Mouse (Mus musculus) adrenal gland, postnatal 25 days (tissue): ENCODE data around the gene Tgfbr3. TPM values are rescaled to one million over a fixed set of nuclear protein-coding genes. Genes with fewer than 3 reads are reported as not detected.

ENCODE experiments used
- DNase-seq: peaks from one replicate; pipeline ENCODE4 v3.0.0; 2021; ENCODE audit warnings: mixed read lengths
- total RNA-seq: library from RNA; stranded (reverse); gene quantifications from 2 replicates; pipeline ENCODE4 v1.2.3, GENCODE M21; 2021

The Tgfbr3 gene
- total RNA-seq, 1 experiment from 2014 or later, result 326 TPM

- DNase-seq, result no peak
Measured at GRCm38 (mm10) chr5:107173483-107173882, 115.9 kb downstream of the Tgfbr3 start.

DNA sequence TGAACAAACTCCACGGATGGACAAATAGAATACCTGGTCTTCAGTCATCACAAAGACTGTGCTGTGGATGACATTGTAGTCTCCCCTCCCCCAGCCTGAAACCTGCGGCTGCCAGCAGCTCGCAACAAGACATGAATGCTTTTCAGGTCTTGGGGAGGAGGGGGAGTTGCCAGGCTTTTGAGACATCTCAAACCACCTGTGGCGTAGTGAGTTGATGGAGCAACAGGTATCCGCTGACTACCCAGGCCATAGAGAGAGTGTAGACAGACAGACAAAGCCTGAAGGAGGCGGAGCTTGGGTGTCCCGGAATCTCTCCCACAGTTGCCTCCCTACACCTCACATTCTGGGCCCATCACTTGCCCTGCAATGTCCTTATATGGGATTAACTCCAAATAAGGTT, 117.6 kb downstream of the Tgfbr3 start:
- DNase-seq, result no peak

- no peak for DNase-seq
Measured at GRCm38 (mm10) chr5:107169796-107170195, 119.6 kb downstream of the Tgfbr3 start.

DNA sequence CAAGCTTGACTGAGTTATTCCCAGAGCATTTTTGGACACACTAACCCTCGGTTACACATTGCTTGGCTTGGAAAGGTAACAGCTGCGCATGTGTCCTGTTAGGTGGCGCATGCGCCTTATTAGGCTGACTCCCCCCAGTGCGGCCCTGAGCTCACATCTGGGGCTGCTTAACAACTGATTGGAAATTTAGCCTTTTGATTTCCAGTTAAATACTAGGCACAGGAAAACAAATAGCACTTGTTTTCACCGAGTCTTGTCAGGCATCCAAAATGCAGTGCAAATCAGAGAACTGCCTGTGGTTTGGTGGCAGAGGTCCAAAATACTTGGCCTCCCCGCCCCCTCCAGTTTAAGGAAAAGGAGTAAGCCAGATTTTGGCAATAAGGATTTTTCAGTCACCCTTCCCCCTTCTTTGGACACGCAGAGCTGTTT, 121.5 kb downstream of the Tgfbr3 start:
- DNase-seq, result peak; percentile 78

DNA sequence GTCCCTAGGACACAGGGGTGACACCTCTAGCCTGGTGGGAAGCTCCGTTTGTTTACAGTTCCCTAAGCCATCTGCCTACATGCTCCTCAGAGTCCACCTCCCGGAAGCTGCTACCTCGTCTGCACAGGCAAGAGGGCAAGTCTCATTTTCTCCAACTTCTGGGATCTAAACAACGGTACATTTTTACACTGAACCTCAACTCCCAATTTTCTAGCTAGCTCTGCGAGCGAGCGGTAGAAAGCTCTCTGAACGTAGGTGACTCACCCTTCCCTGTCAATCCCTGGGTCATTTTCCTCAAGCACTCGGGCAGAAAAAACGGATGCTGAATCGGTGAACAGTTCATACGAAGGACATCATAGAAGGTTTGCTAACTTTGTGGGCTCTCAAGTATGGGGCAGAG, 122.1 kb downstream of the Tgfbr3 start:
- DNase-seq, result no peak

GRCm38 (mm10) chr5:107166659-107167370, 122.6 kb downstream of the Tgfbr3 start:
- no peak for DNase-seq

DNA sequence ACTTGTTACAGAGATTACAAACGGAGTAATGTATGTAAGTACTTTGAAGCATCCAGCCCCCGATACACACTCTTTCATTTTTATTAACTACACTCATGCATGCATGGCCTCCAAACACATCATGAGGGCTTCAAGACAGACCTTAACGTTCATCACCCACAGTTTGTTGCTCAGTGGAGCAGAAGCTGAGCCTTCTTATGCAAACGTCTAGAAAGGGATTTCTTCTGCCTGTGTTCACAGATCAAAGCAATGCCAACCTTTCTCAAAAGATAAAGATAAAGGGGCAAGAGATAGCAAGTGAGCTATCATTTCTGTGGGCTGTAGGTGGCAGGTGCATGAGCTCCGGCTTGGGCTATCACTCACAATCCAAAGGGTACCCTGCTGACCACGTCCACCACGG, 123.7 kb downstream of the Tgfbr3 start:
- no peak for DNase-seq

DNA sequence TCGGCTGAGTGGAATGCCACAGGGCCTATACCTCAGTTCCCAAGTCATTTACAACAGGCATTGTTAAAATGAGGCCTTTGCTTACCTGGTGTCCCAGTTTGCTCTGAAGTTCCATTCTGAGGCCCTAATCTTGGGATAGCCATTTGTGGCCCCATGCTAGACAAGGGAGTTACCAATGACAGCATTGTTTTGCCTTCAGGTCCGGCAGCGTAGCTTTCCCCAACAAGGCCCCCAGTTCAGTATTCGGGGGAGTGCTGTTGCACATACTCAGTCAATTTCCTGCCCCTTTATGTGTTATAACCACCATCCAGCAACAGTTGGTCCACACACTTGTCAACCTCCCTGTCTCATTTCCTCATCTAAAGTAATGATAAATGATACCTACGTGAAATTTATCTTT, 124.2 kb downstream of the Tgfbr3 start:
- DNase-seq, result no peak

DNA sequence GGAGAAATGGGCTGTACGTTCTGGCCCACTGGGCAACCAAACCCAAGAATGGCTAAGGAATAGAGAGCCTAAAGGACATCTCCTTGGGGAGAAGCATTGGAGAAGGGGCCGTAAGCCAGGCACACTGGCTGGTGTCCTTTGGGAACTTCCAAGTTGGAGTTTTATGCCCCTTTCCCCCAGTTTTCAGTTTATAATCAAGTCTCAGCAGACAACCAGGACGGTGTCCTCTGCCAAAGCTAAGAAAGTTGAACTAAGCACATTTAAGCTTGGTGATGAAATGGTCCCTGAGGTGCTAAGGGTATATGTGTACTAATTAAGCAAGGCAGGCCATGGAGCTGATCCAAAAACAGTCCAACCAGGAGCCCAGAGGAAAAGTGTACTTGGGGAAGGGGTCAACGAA, 124.6 kb downstream of the Tgfbr3 start:
- no peak for DNase-seq

DNA sequence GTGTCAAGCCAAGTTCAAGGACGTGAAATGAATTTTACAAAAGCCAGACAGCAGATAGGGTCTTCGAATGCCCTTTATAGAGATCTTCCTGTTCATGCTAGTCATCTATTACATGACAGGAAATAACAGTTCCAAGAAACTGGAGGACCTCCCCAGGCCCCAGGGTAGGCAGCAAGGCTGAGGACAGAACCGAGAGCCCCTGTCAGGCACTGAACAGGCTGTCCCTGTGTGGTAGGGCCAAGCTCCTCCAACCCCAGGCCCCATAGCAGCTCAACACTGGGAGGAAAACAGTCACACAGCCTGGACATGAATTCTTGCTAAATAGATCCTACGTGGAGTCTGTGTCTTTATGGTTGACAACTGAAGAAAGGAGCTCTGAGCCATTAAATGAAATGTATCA, 125.3 kb downstream of the Tgfbr3 start:
- no peak for DNase-seq

DNA sequence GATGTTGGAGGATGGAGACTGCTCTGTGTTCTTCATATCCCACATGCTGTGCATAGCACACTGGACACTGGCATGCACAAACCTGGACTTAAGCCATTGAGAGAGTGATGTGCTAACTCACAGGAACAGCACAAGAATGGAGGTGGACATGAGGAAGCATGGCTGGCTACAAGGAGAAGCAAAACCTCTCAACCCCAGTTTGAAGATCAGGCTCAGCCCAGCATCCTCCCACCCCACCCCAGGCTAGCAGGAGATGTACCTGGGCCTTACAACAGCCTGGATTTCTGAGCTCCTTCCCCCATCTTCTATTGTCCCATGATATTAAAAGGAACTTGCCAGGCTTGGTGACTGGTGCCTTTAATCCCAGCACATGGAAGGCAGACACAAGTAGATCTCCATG, 126.1 kb downstream of the Tgfbr3 start:
- DNase-seq, result no peak

DNA sequence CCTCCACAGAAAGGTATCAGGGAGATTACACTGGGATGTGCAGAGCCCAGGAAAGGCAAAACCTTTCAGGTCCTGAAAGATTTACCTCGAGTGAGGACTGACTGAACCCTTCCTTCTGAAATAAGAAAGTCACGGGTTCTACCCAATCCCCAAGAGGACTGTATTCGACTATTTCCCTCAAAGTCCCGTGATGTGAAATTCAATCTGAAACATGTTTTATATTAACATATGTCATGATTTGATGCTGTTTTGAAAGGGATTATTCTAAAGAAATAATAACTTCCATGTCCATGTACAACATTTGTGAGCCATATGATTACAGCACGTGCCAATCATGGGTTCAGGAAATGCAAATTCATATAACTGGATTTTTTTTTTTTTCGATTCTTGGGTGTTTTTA, 126.6 kb downstream of the Tgfbr3 start:
- DNase-seq, result no peak

- no peak for DNase-seq
Measured at GRCm38 (mm10) chr5:107162319-107162718, 127.1 kb downstream of the Tgfbr3 start.

DNA sequence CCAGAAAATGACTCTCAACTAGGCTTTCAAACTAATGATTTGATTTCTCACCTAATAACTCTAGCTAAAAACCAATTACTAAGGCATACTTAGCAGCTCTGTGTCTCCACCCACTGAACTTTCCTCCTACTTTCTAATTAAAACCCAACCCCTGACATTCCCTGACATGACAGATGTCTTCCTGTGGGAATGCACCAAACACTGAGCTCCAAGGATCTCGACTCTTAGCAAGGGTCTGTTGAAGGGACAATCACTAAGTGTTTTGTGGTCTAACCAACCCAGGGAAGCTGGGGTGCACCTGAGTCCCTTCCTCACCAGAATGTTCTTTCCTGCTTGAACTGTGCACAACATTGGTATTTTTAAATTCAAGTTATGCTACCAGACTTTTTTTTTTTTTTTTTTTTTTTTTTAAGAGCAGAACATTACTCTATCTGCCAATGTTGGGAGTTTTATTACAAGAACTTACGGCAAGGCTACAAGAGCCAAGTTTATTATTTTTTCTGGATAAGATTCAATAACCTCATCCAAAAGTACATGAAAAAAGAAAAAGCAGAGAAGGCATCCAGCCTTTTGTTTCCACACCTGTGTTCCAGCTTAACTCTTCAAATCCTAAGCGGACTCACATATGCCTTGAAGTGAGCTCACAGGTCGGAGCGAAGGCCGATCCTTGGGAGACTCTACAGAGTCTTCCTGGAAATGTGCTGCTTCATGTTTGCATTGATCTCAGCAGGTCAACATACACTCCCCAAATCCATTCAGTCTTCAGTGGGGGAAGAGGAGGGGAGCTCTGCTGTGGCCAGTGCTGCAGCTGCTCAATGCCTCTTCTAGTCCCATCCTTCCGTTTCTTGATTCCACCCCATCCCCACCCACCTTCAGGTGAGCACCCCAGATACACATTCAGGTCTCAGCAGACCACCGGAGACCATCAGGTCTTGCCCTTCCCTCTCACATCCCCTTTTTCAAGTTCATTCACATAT, 129.2 kb downstream of the Tgfbr3 start:
- DNase-seq, result no peak

- DNase-seq, result no peak
Measured at GRCm38 (mm10) chr5:107158531-107159178, 130.8 kb downstream of the Tgfbr3 start.

DNA sequence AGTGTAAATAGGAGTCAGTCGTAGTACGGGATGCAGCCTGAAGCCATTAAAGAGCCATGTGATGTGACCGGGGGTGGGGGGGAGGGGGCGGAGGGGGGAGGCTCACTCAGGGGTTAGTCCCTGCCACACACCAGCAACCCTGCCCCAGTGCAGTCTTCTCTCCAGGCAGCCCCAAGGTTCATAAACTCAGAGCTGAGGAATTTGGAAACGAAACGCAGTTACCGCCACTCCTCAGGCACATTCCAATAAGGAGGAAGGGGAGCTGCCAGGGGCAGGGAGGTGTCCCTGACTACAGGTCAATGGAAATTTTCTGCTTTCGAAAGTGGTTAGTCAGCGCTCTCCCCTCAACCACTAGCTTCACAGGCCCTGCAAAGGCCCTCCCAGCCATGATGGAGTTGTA, 132.0 kb downstream of the Tgfbr3 start:
- peak; percentile 45 for DNase-seq

DNA sequence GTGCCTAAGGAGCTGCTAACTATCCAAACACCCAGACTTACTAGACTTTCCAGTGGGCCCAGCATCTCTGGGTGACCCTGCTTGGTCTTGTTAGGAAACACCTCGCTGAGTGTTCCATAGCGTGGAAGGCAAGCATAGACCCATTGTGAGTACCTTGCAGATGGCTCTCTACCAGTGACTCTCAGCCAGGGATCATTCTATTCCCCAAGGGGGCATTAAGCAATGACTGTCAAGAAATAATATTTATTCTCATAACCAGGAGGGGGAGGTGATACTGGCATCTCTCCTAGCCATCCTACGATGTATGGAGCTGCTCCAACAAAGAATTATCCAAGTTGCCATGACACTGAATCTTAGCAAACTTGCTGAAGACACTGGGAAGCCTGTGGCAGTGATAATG, 133.3 kb downstream of the Tgfbr3 start:
- no peak for DNase-seq

DNA sequence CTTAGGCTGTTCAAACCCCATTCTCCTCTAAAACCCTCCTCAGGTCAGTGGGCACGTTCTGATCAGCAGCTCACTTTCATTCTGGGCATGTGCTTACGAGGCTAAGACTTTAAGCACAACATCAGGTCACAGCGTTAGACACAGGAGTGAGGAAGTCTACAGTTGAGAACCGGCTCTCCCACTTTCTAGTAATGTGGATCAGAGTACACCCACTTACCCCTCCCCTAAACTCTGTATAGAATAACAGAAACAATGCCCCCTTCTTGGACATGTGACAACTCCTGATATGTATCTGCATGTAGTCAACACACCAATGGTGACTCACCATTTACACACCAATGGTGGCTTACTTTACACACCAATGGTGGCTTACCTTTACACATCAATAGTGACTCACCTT, 136.4 kb downstream of the Tgfbr3 start:
- DNase-seq, result no peak

GRCm38 (mm10) chr5:107151320-107151719, 138.1 kb downstream of the Tgfbr3 start:
- DNase-seq, result no peak

DNA sequence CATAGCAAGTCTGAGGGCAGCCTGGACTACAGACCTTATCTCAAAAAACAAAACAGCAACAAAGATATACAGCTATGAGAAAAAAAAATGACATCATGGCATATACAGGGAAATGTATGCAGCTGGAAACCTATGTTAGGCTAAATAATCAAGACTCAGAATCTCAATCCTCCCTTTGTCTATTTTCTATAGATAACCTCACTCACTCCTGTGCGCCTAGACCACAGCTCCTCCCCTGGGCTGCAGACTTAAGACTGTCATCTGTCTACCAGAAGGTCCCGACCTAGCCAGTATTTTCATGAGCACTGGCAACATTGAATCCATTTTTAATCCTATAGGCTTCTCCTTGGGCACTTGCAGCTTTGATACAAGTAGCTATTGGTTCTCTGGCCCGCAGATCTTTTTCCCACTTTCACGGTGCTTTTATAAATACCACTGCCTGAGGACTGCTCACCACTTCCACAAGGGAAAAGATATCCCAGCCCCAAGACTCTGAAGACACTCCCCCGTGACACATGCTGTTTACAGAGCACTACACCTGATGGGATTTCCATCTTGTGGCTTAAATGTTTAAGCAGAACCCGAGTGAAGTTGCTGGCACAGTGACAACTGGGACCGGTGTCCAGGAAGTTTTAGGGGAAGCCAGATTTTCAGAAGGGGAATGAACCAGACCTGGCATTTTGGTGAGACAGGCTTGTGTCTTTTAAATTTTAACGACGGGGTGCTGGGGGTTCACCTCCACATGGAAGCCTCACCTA, 138.7 kb downstream of the Tgfbr3 start:
- DNase-seq, result no peak

DNA sequence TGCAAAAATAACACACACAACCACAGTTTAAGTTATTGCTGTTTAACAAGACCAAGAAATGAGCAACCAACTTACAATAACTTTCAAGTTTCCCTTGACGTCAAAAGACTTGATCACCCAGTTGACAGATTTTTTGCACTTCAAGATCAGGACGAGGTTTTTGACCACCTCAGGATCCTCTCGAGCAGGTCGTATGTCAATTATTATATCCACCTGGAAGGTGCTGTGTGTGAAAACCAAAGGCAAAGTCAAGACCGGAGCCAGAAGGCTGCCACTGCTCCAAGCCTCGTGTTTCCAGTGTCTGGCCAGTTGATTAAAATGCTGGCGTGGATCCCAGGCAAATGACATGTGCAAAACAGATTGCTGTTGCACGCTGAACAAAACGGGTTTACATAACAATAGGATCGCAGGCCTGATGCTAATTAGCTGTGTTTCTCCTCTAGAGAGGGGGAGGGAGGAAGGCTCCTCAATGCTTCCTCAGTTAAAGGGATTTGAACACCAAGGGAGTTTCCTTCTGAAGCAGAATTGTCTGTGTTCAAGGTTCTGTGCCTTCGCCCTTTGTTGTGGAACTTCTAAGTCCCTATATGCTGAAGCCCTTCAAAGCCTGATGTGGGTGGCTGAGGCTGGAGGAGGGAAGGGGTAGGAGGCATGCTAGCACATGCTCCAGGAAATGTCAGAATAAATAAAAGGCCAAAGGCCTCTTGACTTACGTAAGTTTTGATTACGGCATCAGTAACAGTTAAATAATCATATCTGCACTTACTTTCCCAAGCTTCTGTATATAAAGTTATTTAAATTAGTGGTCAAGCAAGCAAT, 141.3 kb downstream of the Tgfbr3 start:
- DNase-seq, result peak; percentile 52
